Mouse (Mus musculus) liver, embryonic 13.5 days (tissue): ENCODE measurements at regions not wholly inside any gene's neighbourhood (a gene's known extent, or its start where the extent isn't known, plus 50 kb on each side); places are given as distances from the start of the nearest gene placed in this dataset.

ENCODE experiments used
- ATAC-seq: fragments of 200-750 bp; cut with Nextera tagmentation; 2 replicates; pipeline ENCODE4 v1.8.0; 2017; ENCODE audit warnings: low read depth, mild to moderate bottlenecking, moderate number of reproducible peaks, moderate library complexity
- DNase-seq: peaks from one replicate; pipeline ENCODE4 v3.0.0; 2022
- H3K27ac ChIP-seq: fragments of 300-500 bp; sonication (generic); 2 replicates; pipeline ENCODE4 v1.5.1; 2015; ENCODE audit warnings: moderate library complexity, mild to moderate bottlenecking, inconsistent platforms
- H3K27me3 ChIP-seq: fragments of 300-500 bp; sonication (generic); 2 replicates; pipeline ENCODE4 v1.6.1; 2015; ENCODE audit warnings: mild to moderate bottlenecking, inconsistent platforms
- H3K36me3 ChIP-seq: fragments of 300-500 bp; sonication (generic); 2 replicates; pipeline ENCODE4 v1.6.1; 2015; ENCODE audit warnings: mild to moderate bottlenecking, inconsistent platforms
- H3K4me1 ChIP-seq: fragments of 300-500 bp; sonication (generic); replicated peaks from 2 replicates; pipeline ENCODE4 v1.6.1; 2015; ENCODE audit warnings: inconsistent platforms
- H3K4me2 ChIP-seq: fragments of 300-500 bp; sonication (generic); 2 replicates; pipeline ENCODE4 v1.6.1; 2015; ENCODE audit warnings: inconsistent platforms, mild to moderate bottlenecking, moderate library complexity
- H3K4me3 ChIP-seq: fragments of 300-500 bp; sonication (generic); replicated peaks from 2 replicates; pipeline ENCODE4 v1.5.1; 2015; ENCODE audit warnings: mild to moderate bottlenecking, inconsistent platforms
- H3K9ac ChIP-seq: fragments of 300-500 bp; sonication (generic); 2 replicates; pipeline ENCODE4 v1.6.1; 2015; ENCODE audit warnings: mild to moderate bottlenecking, inconsistent platforms
- H3K9me3 ChIP-seq: fragments of 300-500 bp; sonication (generic); replicated peaks from 2 replicates; pipeline ENCODE4 v1.6.1; 2016; ENCODE audit warnings: inconsistent platforms
- WGBS: fragments of 180-500 bp; shearing (Covaris S2); methylation state at CpG from one replicate; pipeline ENCODE4 v1.1.7; 2015; ENCODE audit not compliant: insufficient replicate concordance; 5-methylcytosine and 5-hydroxymethylcytosine counted together

DNA sequence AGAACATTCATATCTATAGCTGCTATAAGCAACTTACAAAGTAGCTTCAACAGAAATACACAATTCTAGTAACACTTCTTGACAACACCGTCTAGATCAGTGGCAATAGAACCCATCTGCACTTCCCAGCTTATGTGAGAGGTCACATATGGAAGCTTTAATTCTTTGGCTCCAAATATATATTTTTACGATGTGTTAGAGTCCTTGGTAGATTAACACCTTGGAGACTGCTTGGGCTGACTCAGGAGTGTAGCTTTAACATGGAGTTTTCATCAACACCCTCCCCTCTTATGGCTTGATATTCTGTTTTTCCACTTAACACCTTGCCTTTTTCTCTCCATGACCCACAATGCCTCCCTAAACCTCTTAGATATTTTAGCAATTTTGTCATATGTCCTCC lies 221.1 kb downstream of the AI593442 start:
- Histone ChIP-seq H3K4me1 (no peaks in the 10 kb centered on the region), H3K9me3 (no peaks in the 10 kb centered on the region), H3K9ac (no peak overlapping the region), H3K4me2 (no peak overlapping the region), H3K27ac (no peak overlapping the region), H3K4me3 (no peak overlapping the region), H3K27me3 (no peaks in the 10 kb centered on the region), H3K36me3 (no peaks in the 10 kb centered on the region)
- no peak for DNase-seq
- ATAC-seq, result no peak
- WGBS, result 56% methylated on average over 2 of the region's 2 CpGs

GRCm38 (mm10) chr9:52454445-52454844 lies 225.1 kb downstream of the AI593442 start:
- 59% methylated on average over 2 of the region's 2 CpGs for WGBS
- no peak for ATAC-seq
- no peaks in the 10 kb centered on the region for H3K9me3 ChIP-seq
- no peak overlapping the region for H3K27ac ChIP-seq
- no peak overlapping the region for H3K9ac ChIP-seq
- H3K36me3 ChIP-seq, result no peaks in the 10 kb centered on the region
- no peaks in the 10 kb centered on the region for H3K4me1 ChIP-seq
- no peak overlapping the region for H3K4me2 ChIP-seq
- no peaks in the 10 kb centered on the region for H3K27me3 ChIP-seq
- no peak for DNase-seq
- no peak overlapping the region for H3K4me3 ChIP-seq

GRCm38 (mm10) chr9:52451792-52452191 lies 227.8 kb downstream of the AI593442 start:
- H3K9me3 ChIP-seq, result no peaks in the 10 kb centered on the region
- H3K4me2 ChIP-seq, result no peak overlapping the region
- H3K27me3 ChIP-seq, result no peaks in the 10 kb centered on the region
- 59% methylated on average over 3 of the region's 3 CpGs for WGBS
- DNase-seq, result no peak
- no peak for ATAC-seq
- H3K27ac ChIP-seq, result no peak overlapping the region
- no peak overlapping the region for H3K9ac ChIP-seq
- H3K36me3 ChIP-seq, result no peaks in the 10 kb centered on the region
- no peaks in the 10 kb centered on the region for H3K4me1 ChIP-seq
- H3K4me3 ChIP-seq, result no peak overlapping the region

- H3K4me1 ChIP-seq, result no peaks in the 10 kb centered on the region
- no peaks in the 10 kb centered on the region for H3K9me3 ChIP-seq
- ATAC-seq (no peak), DNase-seq (no peak)
- no peak overlapping the region for H3K27ac ChIP-seq
- no peak overlapping the region for H3K4me3 ChIP-seq
- H3K27me3 ChIP-seq, result no peaks in the 10 kb centered on the region
- no peak overlapping the region for H3K4me2 ChIP-seq
- no peaks in the 10 kb centered on the region for H3K36me3 ChIP-seq
- no peak overlapping the region for H3K9ac ChIP-seq
These were observed 231.3 kb downstream of the AI593442 start for GRCm38 (mm10) chr9:52448245-52448644.

GRCm38 (mm10) chr9:52443228-52443627 lies 236.4 kb downstream of the AI593442 start:
- no peak overlapping the region for H3K9ac ChIP-seq
- no peak overlapping the region for H3K4me3 ChIP-seq
- no peaks in the 10 kb centered on the region for H3K9me3 ChIP-seq
- H3K27me3 ChIP-seq, result no peaks in the 10 kb centered on the region
- ATAC-seq, result no peak
- DNase-seq, result no peak
- H3K4me2 ChIP-seq, result no peak overlapping the region
- H3K27ac ChIP-seq, result no peak overlapping the region
- no peaks in the 10 kb centered on the region for H3K4me1 ChIP-seq
- 66% methylated on average over 7 of the region's 7 CpGs for WGBS
- no peaks in the 10 kb centered on the region for H3K36me3 ChIP-seq

- WGBS, result 51% methylated on average over 4 of the region's 4 CpGs
- Histone ChIP-seq H3K4me2 (no peak overlapping the region), H3K9ac (no peak overlapping the region), H3K27me3 (no peaks in the 10 kb centered on the region), H3K27ac (no peak overlapping the region), H3K4me1 (no peaks in the 10 kb centered on the region), H3K4me3 (no peak overlapping the region), H3K36me3 (no peaks in the 10 kb centered on the region), H3K9me3 (no peaks in the 10 kb centered on the region)
- ATAC-seq (no peak), DNase-seq (no peak)
These were observed 245.4 kb downstream of the AI593442 start for GRCm38 (mm10) chr9:52434215-52434614.

DNA sequence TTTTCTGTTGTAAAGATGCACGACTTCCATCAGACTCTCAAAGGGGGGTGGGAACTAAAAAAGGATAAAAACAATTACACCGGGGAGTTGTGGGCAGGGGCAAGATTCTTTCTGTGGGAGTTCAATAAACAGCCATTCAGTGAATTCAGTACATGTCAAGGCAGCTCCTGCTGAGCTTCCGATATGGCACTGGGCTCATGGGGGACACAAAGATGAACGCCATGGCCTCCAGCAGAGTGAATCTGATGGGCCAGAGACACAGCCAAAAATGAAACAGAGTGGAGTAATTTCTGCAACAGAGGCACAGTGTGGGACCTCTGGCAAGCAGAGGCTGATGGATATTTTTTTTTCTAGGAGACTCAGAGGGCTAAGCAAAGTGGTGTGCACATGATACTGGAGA lies 254.2 kb downstream of the AI593442 start:
- WGBS, result 70% methylated on average over 4 of the region's 4 CpGs
- Histone ChIP-seq H3K9me3 (no peaks in the 10 kb centered on the region), H3K27me3 (no peaks in the 10 kb centered on the region), H3K27ac (no peak overlapping the region), H3K4me1 (no peaks in the 10 kb centered on the region), H3K36me3 (no peaks in the 10 kb centered on the region), H3K9ac (no peak overlapping the region), H3K4me3 (no peak overlapping the region), H3K4me2 (no peak overlapping the region)
- no peak for DNase-seq
- no peak for ATAC-seq

DNA sequence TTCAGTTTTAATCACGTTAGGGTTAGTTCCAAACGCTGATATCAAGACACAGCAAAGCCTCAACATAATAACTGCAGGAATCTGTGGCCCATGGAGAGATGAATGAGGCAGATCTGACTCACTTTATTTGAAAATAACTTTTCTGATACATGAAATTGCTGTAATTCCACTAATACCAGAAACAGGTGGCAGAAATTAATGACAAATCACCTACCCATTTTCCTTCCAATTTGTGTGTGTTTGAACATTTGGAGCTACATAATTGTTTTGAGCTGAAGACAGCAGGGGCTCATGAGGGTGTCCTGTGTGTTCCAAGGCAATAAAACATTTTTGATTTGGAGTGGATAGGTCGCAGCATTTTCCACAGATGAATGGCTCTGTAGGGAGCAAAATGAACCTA lies 254.2 kb upstream of the Zc3h12c start:
- no peak for DNase-seq
- 70% methylated on average over 3 of the region's 3 CpGs for WGBS
- H3K4me1 ChIP-seq, result no peaks in the 10 kb centered on the region
- H3K9ac ChIP-seq, result no peak overlapping the region
- no peak overlapping the region for H3K27ac ChIP-seq
- H3K27me3 ChIP-seq, result no peaks in the 10 kb centered on the region
- no peak overlapping the region for H3K4me2 ChIP-seq
- no peaks in the 10 kb centered on the region for H3K36me3 ChIP-seq
- no peaks in the 10 kb centered on the region for H3K9me3 ChIP-seq
- H3K4me3 ChIP-seq, result no peak overlapping the region
- no peak for ATAC-seq

- 23% methylated on average over 6 of the region's 6 CpGs for WGBS
- Histone ChIP-seq H3K9ac (no peak overlapping the region), H3K9me3 (no peaks in the 10 kb centered on the region), H3K36me3 (no peaks in the 10 kb centered on the region), H3K4me3 (no peak overlapping the region), H3K4me2 (no peak overlapping the region), H3K27me3 (no peaks in the 10 kb centered on the region), H3K27ac (no peak overlapping the region), H3K4me1 (no peaks in the 10 kb centered on the region)
- DNase-seq (no peak), ATAC-seq (no peak)
These were observed 247.3 kb upstream of the Zc3h12c start for GRCm38 (mm10) chr9:52415706-52416105.

DNA sequence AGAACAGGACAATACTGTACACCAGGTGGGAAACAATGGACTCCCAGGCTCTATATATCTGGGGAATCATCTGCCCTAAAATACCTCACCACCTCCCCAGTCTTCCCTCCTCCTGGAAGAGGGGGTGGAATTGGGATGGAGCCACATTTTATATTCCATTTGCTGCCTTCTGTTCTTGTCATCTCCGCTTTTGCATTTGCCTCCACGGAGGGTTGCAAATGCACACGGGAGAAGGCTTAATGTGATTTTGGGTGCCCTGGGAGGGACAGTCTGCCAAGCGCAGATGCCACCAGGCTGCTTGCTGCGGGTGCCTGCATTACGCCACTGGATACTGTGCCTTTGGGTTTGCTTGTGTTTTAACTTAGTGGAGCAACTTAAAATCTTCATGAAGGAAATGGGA lies 239.5 kb upstream of the Zc3h12c start:
- ATAC-seq, result no peak
- WGBS, result 71% methylated on average over 6 of the region's 6 CpGs
- Histone ChIP-seq H3K4me1 (no peaks in the 10 kb centered on the region), H3K9me3 (no peaks in the 10 kb centered on the region), H3K9ac (no peak overlapping the region), H3K27ac (no peak overlapping the region), H3K27me3 (no peaks in the 10 kb centered on the region), H3K4me3 (no peak overlapping the region), H3K4me2 (no peak overlapping the region), H3K36me3 (no peaks in the 10 kb centered on the region)
- DNase-seq, result no peak

DNA sequence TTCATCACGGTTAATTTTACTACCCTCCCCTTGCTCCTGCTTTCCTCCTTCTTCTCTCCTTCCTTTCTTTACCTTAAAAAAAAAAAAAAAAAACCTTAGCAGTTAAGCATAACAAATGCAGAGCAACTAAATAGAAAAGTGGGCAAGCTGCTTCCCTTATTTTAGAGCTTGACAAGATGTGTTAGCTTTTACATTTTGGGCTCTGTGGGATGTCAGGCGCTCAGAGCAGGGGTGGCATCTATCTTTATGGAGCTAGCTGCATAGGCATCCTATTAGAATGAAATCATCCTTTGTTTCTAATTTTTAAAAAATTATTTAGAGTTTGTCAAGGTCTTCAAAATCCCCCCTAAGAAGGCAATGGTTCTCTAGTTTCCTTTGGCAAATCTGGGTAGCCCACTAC lies 234.1 kb upstream of the Zc3h12c start:
- Histone ChIP-seq H3K27me3 (no peaks in the 10 kb centered on the region), H3K9ac (no peak overlapping the region), H3K9me3 (no peaks in the 10 kb centered on the region), H3K4me3 (no peak overlapping the region), H3K36me3 (no peaks in the 10 kb centered on the region), H3K27ac (no peak overlapping the region), H3K4me1 (no peaks in the 10 kb centered on the region), H3K4me2 (no peak overlapping the region)
- WGBS, result 56% methylated on average over 2 of the region's 2 CpGs
- DNase-seq (no peak), ATAC-seq (no peak)

- Histone ChIP-seq H3K9me3 (no peaks in the 10 kb centered on the region), H3K4me1 (no peaks in the 10 kb centered on the region), H3K36me3 (no peaks in the 10 kb centered on the region), H3K27me3 (no peaks in the 10 kb centered on the region), H3K27ac (no peak overlapping the region), H3K9ac (no peak overlapping the region), H3K4me3 (no peak overlapping the region), H3K4me2 (no peak overlapping the region)
- 39% methylated on average over 2 of the region's 2 CpGs for WGBS
- DNase-seq (no peak), ATAC-seq (no peak)
These were observed 210.7 kb upstream of the Zc3h12c start for GRCm38 (mm10) chr9:52379031-52379430.

- no peaks in the 10 kb centered on the region for H3K9me3 ChIP-seq
- H3K27me3 ChIP-seq, result no peaks in the 10 kb centered on the region
- DNase-seq (no peak), ATAC-seq (no peak)
- no peak overlapping the region for H3K9ac ChIP-seq
- H3K4me3 ChIP-seq, result no peak overlapping the region
- no peaks in the 10 kb centered on the region for H3K36me3 ChIP-seq
- no peak overlapping the region for H3K27ac ChIP-seq
- H3K4me1 ChIP-seq, result no peaks in the 10 kb centered on the region
- no peak overlapping the region for H3K4me2 ChIP-seq
These were observed 209.4 kb upstream of the Zc3h12c start for GRCm38 (mm10) chr9:52377761-52378160.
